Mouse (Mus musculus): ENCODE measurements at regions not wholly inside any gene's neighbourhood (a gene's known extent, or its start where the extent isn't known, plus 50 kb on each side); places are given as distances from the start of the nearest gene placed in this dataset.

GRCm38 (mm10) chr2:117959440-117959839 lies 152.2 kb upstream of the Thbs1 start:
- Histone ChIP-seq H3K4me2 (ENCODE audit: low read depth, severe bottlenecking) (no peak overlapping the region), H3K9ac (ENCODE audit: low read length) (no peak overlapping the region), H3K27me3 (ENCODE audit: control insufficient read depth, insufficient read depth, low read length) (no peaks in the 10 kb centered on the region), H3K27ac (replicated peaks; ENCODE audit: low read depth, low read length) (no peak overlapping the region), H3K9me3 (ENCODE audit: control insufficient read depth, low read length) (no peaks in the 10 kb centered on the region), H3K4me1 (ENCODE audit: control insufficient read depth, insufficient read depth, low read length) (no peaks in the 10 kb centered on the region), H3K36me3 (ENCODE audit: control insufficient read depth, insufficient read depth, low read length) (no peaks in the 10 kb centered on the region), H3K4me3 (ENCODE audit: low read depth, low read length) (no peak overlapping the region)
- DNase-seq (ENCODE audit: low spot score) (no peak), ATAC-seq (ENCODE audit: insufficient number of reproducible peaks, low FRiP score, low TSS enrichment, low read depth) (no peak)

GRCm38 (mm10) chr2:117962531-117962930 lies 149.1 kb upstream of the Thbs1 start:
- H3K4me1 ChIP-seq (ENCODE audit: control insufficient read depth, insufficient read depth, low read length) = no peaks in the 10 kb centered on the region
- no peak overlapping the region for H3K4me2 ChIP-seq (ENCODE audit: low read depth, severe bottlenecking)
- ATAC-seq (ENCODE audit: insufficient number of reproducible peaks, low FRiP score, low TSS enrichment, low read depth) (no peak), DNase-seq (ENCODE audit: low spot score) (no peak)
- H3K4me3 ChIP-seq (ENCODE audit: low read depth, low read length) = no peak overlapping the region
- H3K27ac ChIP-seq (replicated peaks; ENCODE audit: low read depth, low read length) = no peak overlapping the region
- no peak overlapping the region for H3K9ac ChIP-seq (ENCODE audit: low read length)
- WGBS = 85% methylated on average over 4 of the region's 4 CpGs
- H3K9me3 ChIP-seq (ENCODE audit: control insufficient read depth, low read length) = no peaks in the 10 kb centered on the region
- H3K27me3 ChIP-seq (ENCODE audit: control insufficient read depth, insufficient read depth, low read length) = no peaks in the 10 kb centered on the region
- no peaks in the 10 kb centered on the region for H3K36me3 ChIP-seq (ENCODE audit: control insufficient read depth, insufficient read depth, low read length)

GRCm38 (mm10) chr2:117963526-117963925 lies 148.2 kb upstream of the Thbs1 start:
- no peaks in the 10 kb centered on the region for H3K27me3 ChIP-seq (ENCODE audit: control insufficient read depth, insufficient read depth, low read length)
- no peak overlapping the region for H3K9ac ChIP-seq (ENCODE audit: low read length)
- no peaks in the 10 kb centered on the region for H3K36me3 ChIP-seq (ENCODE audit: control insufficient read depth, insufficient read depth, low read length)
- no peaks in the 10 kb centered on the region for H3K9me3 ChIP-seq (ENCODE audit: control insufficient read depth, low read length)
- DNase-seq (ENCODE audit: low spot score) = no peak
- 90% methylated on average over 2 of the region's 2 CpGs for WGBS
- no peak overlapping the region for H3K4me3 ChIP-seq (ENCODE audit: low read depth, low read length)
- H3K27ac ChIP-seq (replicated peaks; ENCODE audit: low read depth, low read length) = no peak overlapping the region
- ATAC-seq (ENCODE audit: insufficient number of reproducible peaks, low FRiP score, low TSS enrichment, low read depth) = no peak
- H3K4me2 ChIP-seq (ENCODE audit: low read depth, severe bottlenecking) = no peak overlapping the region
- H3K4me1 ChIP-seq (ENCODE audit: control insufficient read depth, insufficient read depth, low read length) = no peaks in the 10 kb centered on the region

- Histone ChIP-seq H3K4me1 (ENCODE audit: control insufficient read depth, insufficient read depth, low read length) (no peaks in the 10 kb centered on the region), H3K27ac (replicated peaks; ENCODE audit: low read depth, low read length) (no peak overlapping the region)
- 93% methylated on average over 4 of the region's 4 CpGs for WGBS
Measured at GRCm38 (mm10) chr2:117965758-117966157, 145.9 kb upstream of the Thbs1 start.

GRCm38 (mm10) chr2:117968731-117969130 lies 142.9 kb upstream of the Thbs1 start:
- no peaks in the 10 kb centered on the region for H3K9me3 ChIP-seq (ENCODE audit: control insufficient read depth, low read length)
- WGBS = 94% methylated on average over 1 of the region's 1 CpGs

More at GRCm38 (mm10) chr2:117965758-117966157, 145.9 kb upstream of the Thbs1 start:
- Histone ChIP-seq H3K4me2 (ENCODE audit: low read depth, severe bottlenecking) (no peak overlapping the region), H3K36me3 (ENCODE audit: control insufficient read depth, insufficient read depth, low read length) (no peaks in the 10 kb centered on the region), H3K9ac (ENCODE audit: low read length) (no peak overlapping the region), H3K9me3 (ENCODE audit: control insufficient read depth, low read length) (no peaks in the 10 kb centered on the region), H3K4me3 (ENCODE audit: low read depth, low read length) (no peak overlapping the region), H3K27me3 (ENCODE audit: control insufficient read depth, insufficient read depth, low read length) (no peaks in the 10 kb centered on the region)
- no peak for ATAC-seq (ENCODE audit: insufficient number of reproducible peaks, low FRiP score, low TSS enrichment, low read depth)
- DNase-seq (ENCODE audit: low spot score) = no peak

GRCm38 (mm10) chr2:117970631-117971030 lies 141.0 kb upstream of the Thbs1 start:
- no peaks in the 10 kb centered on the region for H3K9me3 ChIP-seq (ENCODE audit: control insufficient read depth, low read length)
- 92% methylated on average over 5 of the region's 5 CpGs for WGBS
- H3K4me2 ChIP-seq (ENCODE audit: low read depth, severe bottlenecking) = no peak overlapping the region
- no peak overlapping the region for H3K27ac ChIP-seq (replicated peaks; ENCODE audit: low read depth, low read length)
- no peak overlapping the region for H3K9ac ChIP-seq (ENCODE audit: low read length)
- H3K4me3 ChIP-seq (ENCODE audit: low read depth, low read length) = no peak overlapping the region
- no peaks in the 10 kb centered on the region for H3K27me3 ChIP-seq (ENCODE audit: control insufficient read depth, insufficient read depth, low read length)
- H3K36me3 ChIP-seq (ENCODE audit: control insufficient read depth, insufficient read depth, low read length) = no peaks in the 10 kb centered on the region
- DNase-seq (ENCODE audit: low spot score) (no peak), ATAC-seq (ENCODE audit: insufficient number of reproducible peaks, low FRiP score, low TSS enrichment, low read depth) (no peak)
- no peaks in the 10 kb centered on the region for H3K4me1 ChIP-seq (ENCODE audit: control insufficient read depth, insufficient read depth, low read length)

More at GRCm38 (mm10) chr2:117968731-117969130, 142.9 kb upstream of the Thbs1 start:
- no peak for DNase-seq (ENCODE audit: low spot score)
- H3K36me3 ChIP-seq (ENCODE audit: control insufficient read depth, insufficient read depth, low read length) = no peaks in the 10 kb centered on the region
- H3K9ac ChIP-seq (ENCODE audit: low read length) = no peak overlapping the region
- H3K4me2 ChIP-seq (ENCODE audit: low read depth, severe bottlenecking) = no peak overlapping the region
- no peak overlapping the region for H3K4me3 ChIP-seq (ENCODE audit: low read depth, low read length)
- no peak for ATAC-seq (ENCODE audit: insufficient number of reproducible peaks, low FRiP score, low TSS enrichment, low read depth)
- H3K4me1 ChIP-seq (ENCODE audit: control insufficient read depth, insufficient read depth, low read length) = no peaks in the 10 kb centered on the region
- H3K27me3 ChIP-seq (ENCODE audit: control insufficient read depth, insufficient read depth, low read length) = no peaks in the 10 kb centered on the region
- no peak overlapping the region for H3K27ac ChIP-seq (replicated peaks; ENCODE audit: low read depth, low read length)

GRCm38 (mm10) chr2:117977033-117977432 lies 134.6 kb upstream of the Thbs1 start:
- Histone ChIP-seq H3K4me1 (ENCODE audit: control insufficient read depth, insufficient read depth, low read length) (no peaks in the 10 kb centered on the region), H3K27me3 (ENCODE audit: control insufficient read depth, insufficient read depth, low read length) (no peaks in the 10 kb centered on the region), H3K4me3 (ENCODE audit: low read depth, low read length) (no peak overlapping the region), H3K36me3 (ENCODE audit: control insufficient read depth, insufficient read depth, low read length) (no peaks in the 10 kb centered on the region), H3K4me2 (ENCODE audit: low read depth, severe bottlenecking) (no peak overlapping the region), H3K9ac (ENCODE audit: low read length) (no peak overlapping the region), H3K27ac (replicated peaks; ENCODE audit: low read depth, low read length) (no peak overlapping the region), H3K9me3 (ENCODE audit: control insufficient read depth, low read length) (no peaks in the 10 kb centered on the region)
- 91% methylated on average over 9 of the region's 9 CpGs for WGBS
- ATAC-seq (ENCODE audit: insufficient number of reproducible peaks, low FRiP score, low TSS enrichment, low read depth) = no peak
- no peak for DNase-seq (ENCODE audit: low spot score)

GRCm38 (mm10) chr2:117980856-117981255 lies 130.8 kb upstream of the Thbs1 start:
- ATAC-seq (ENCODE audit: insufficient number of reproducible peaks, low FRiP score, low TSS enrichment, low read depth) = no peak
- H3K27me3 ChIP-seq (ENCODE audit: control insufficient read depth, insufficient read depth, low read length) = no peaks in the 10 kb centered on the region
- no peak for DNase-seq (ENCODE audit: low spot score)
- 84% methylated on average over 2 of the region's 2 CpGs for WGBS
- H3K9me3 ChIP-seq (ENCODE audit: control insufficient read depth, low read length) = no peaks in the 10 kb centered on the region
- H3K4me1 ChIP-seq (ENCODE audit: control insufficient read depth, insufficient read depth, low read length) = no peaks in the 10 kb centered on the region
- no peak overlapping the region for H3K4me3 ChIP-seq (ENCODE audit: low read depth, low read length)
- no peaks in the 10 kb centered on the region for H3K36me3 ChIP-seq (ENCODE audit: control insufficient read depth, insufficient read depth, low read length)
- H3K9ac ChIP-seq (ENCODE audit: low read length) = no peak overlapping the region
- H3K4me2 ChIP-seq (ENCODE audit: low read depth, severe bottlenecking) = no peak overlapping the region
- no peak overlapping the region for H3K27ac ChIP-seq (replicated peaks; ENCODE audit: low read depth, low read length)

GRCm38 (mm10) chr2:117984569-117984968 lies 127.1 kb upstream of the Thbs1 start:
- WGBS = 94% methylated on average over 5 of the region's 5 CpGs
- Histone ChIP-seq H3K9me3 (ENCODE audit: control insufficient read depth, low read length) (no peaks in the 10 kb centered on the region), H3K4me2 (ENCODE audit: low read depth, severe bottlenecking) (no peak overlapping the region), H3K4me3 (ENCODE audit: low read depth, low read length) (no peak overlapping the region), H3K9ac (ENCODE audit: low read length) (no peak overlapping the region), H3K4me1 (ENCODE audit: control insufficient read depth, insufficient read depth, low read length) (no peaks in the 10 kb centered on the region), H3K27ac (replicated peaks; ENCODE audit: low read depth, low read length) (no peak overlapping the region), H3K36me3 (ENCODE audit: control insufficient read depth, insufficient read depth, low read length) (no peaks in the 10 kb centered on the region), H3K27me3 (ENCODE audit: control insufficient read depth, insufficient read depth, low read length) (no peaks in the 10 kb centered on the region)
- no peak for DNase-seq (ENCODE audit: low spot score)
- ATAC-seq (ENCODE audit: insufficient number of reproducible peaks, low FRiP score, low TSS enrichment, low read depth) = no peak
